ENCODE assay signal across 8 mouse cellular contexts in genomic region chr5:144761161-144761868, GRCm38 (mm10). TPM values are rescaled to one million over a fixed set of nuclear protein-coding genes. Genes with fewer than 3 reads are reported as not detected.
DNase-seq lines count a peak whose midpoint lies in the region; ATAC-seq lines count a peak whose summit lies in the region.
"Had no signal": no experiment of that assay in that cellular context is flagged by ENCODE, and none has a peak within 500 bp of the region (broad histone marks: within the 10 kb centered on the region; RNA-seq: fewer than 3 reads in every experiment).

Gene Tmem130 (minus strand): TSS chr5:144761818.

- under 1% methylated on average over 38 of the region's 38 CpGs for WGBS in embryonic facial prominence, embryonic 15.5 days
- WGBS in kidney, embryonic 15.5 days: 1% methylated on average over 36 of the region's 38 CpGs
- WGBS in limb, embryonic 13.5 days: 2% methylated on average over 37 of the region's 38 CpGs

- peak; percentile 45; the same call in 1 of the 2 replicates for ATAC-seq in embryonic facial prominence, embryonic 15.5 days (ENCODE audit: insufficient number of reproducible peaks, low FRiP score, low TSS enrichment, low read depth)
- peak; percentile 16; the same call in 1 of the 2 replicates for ATAC-seq in kidney, embryonic 15.5 days (replicated peaks; ENCODE audit: low FRiP score)
- ATAC-seq in limb, embryonic 13.5 days (ENCODE audit: low FRiP score, low read depth): no peak

- H3K36me3 ChIP-seq in embryonic facial prominence, embryonic 15.5 days: no peaks in the 10 kb centered on the region
- H3K36me3 ChIP-seq in kidney, embryonic 15.5 days: no peaks in the 10 kb centered on the region
- no peaks in the 10 kb centered on the region for H3K36me3 ChIP-seq in limb, embryonic 13.5 days

- H3K27ac ChIP-seq in embryonic facial prominence, embryonic 15.5 days (replicated peaks): no peak within 1 kb of the TSS
- no peak within 1 kb of the TSS for H3K27ac ChIP-seq in kidney, embryonic 15.5 days
- no peak within 1 kb of the TSS for H3K27ac ChIP-seq in limb, embryonic 13.5 days

- H3K27me3 ChIP-seq in embryonic facial prominence, embryonic 15.5 days: peaks cover 30% of the 10 kb centered on the region
- H3K27me3 ChIP-seq in kidney, embryonic 15.5 days: peaks cover 49% of the 10 kb centered on the region
- peaks cover 40% of the 10 kb centered on the region for H3K27me3 ChIP-seq in limb, embryonic 13.5 days

- no peak within 1 kb of the TSS for H3K9ac ChIP-seq in embryonic facial prominence, embryonic 15.5 days
- H3K9ac ChIP-seq in kidney, embryonic 15.5 days: no peak within 1 kb of the TSS
- peak within 1 kb of the TSS; percentile 45 for H3K9ac ChIP-seq in limb, embryonic 13.5 days

- peaks cover 8% of the 10 kb centered on the region for H3K4me1 ChIP-seq in embryonic facial prominence, embryonic 15.5 days
- peaks cover 10% of the 10 kb centered on the region for H3K4me1 ChIP-seq in kidney, embryonic 15.5 days
- peaks cover 9% of the 10 kb centered on the region; the same call in 1 of the 2 replicates for H3K4me1 ChIP-seq in limb, embryonic 13.5 days

- H3K4me2 ChIP-seq in embryonic facial prominence, embryonic 15.5 days (replicated peaks): peak within 1 kb of the TSS; percentile 50
- H3K4me2 ChIP-seq in kidney, embryonic 15.5 days: peak within 1 kb of the TSS; percentile 68
- peak within 1 kb of the TSS; percentile 66 for H3K4me2 ChIP-seq in limb, embryonic 13.5 days (replicated peaks)

- H3K4me3 ChIP-seq in embryonic facial prominence, embryonic 15.5 days (replicated peaks): peak within 1 kb of the TSS; percentile 36
- H3K4me3 ChIP-seq in kidney, embryonic 15.5 days (replicated peaks): peak within 1 kb of the TSS; percentile 38
- H3K4me3 ChIP-seq in limb, embryonic 13.5 days: peak within 1 kb of the TSS; percentile 38
- H3K4me3 ChIP-seq: erythroblast, embryonic 14.5 days had no signal

- peak; percentile 86 for DNase-seq in R1 (ENCODE audit: low read depth, low spot score)
- DNase-seq in adrenal gland, postnatal 36 days: peak; percentile 35 to 49
- peak; percentile 64 for DNase-seq in retina, embryonic 14.5 days (ENCODE audit: low spot score)
- no peak for DNase-seq in gastrocnemius, postnatal 4 days (ENCODE audit: low spot score in 2 of 2)

- H3K9me3 ChIP-seq in embryonic facial prominence, embryonic 15.5 days (replicated peaks): no peaks in the 10 kb centered on the region
- H3K9me3 ChIP-seq in kidney, embryonic 15.5 days (replicated peaks): no peaks in the 10 kb centered on the region
- no peaks in the 10 kb centered on the region for H3K9me3 ChIP-seq in limb, embryonic 13.5 days

RNA-seq across cellular contexts. Expression of gene Tmem130, which starts in this region (rescaled TPM):
- 10 to 100 TPM; 23.4 to 30.9 TPM for total RNA-seq in adrenal gland, postnatal 36 days (2021)
- polyA plus RNA-seq in embryonic facial prominence, embryonic 15.5 days (2015; fragmentation: Nextera tagmentation; extraction: Ambion mirVana): 1.8 and 2.3 TPM in 2 replicates
- polyA plus RNA-seq in kidney, embryonic 15.5 days (2015; fragmentation: Nextera tagmentation; extraction: Ambion mirVana): 0.50 and 2.5 TPM in 2 replicates
- 0.87 and 1.5 TPM in 2 replicates for polyA plus RNA-seq in limb, embryonic 13.5 days (2015; fragmentation: Nextera tagmentation; extraction: Ambion mirVana)
- under 1 TPM in 1 of 2 experiments, not detected in 1; 0.23 TPM for total RNA-seq in gastrocnemius, postnatal 4 days (2021)
- polyA plus RNA-seq: erythroblast, embryonic 14.5 days had no signal

Comparison
In these comparisons a context has a peak if more than half of its experiments do, and no peak if none do; other contexts are left out.
1. RNA of gene Tmem130 (total RNA-seq): 23.4 to 30.9 TPM in adrenal gland, postnatal 36 days; 0.23 TPM in gastrocnemius, postnatal 4 days; every median in the first group is over 10 times any median in the second.
2. DNase-seq: peak in R1 (single experiment), adrenal gland, postnatal 36 days (2 of 2) and retina, embryonic 14.5 days (single experiment); none in gastrocnemius, postnatal 4 days (0 of 2).
3. Peak in every context shown above with its lines, with median percentiles within 50 percentile points of each other: H3K4me2 ChIP-seq and H3K4me3 ChIP-seq.